Mouse (Mus musculus) CD4-positive naive resting alpha-beta T cell, adult 57 days (primary cell): Measurements from ENCODE around the gene Agbl4. TPM values are rescaled to one million over a fixed set of nuclear protein-coding genes. Genes with fewer than 3 reads are reported as not detected.

Experiments used
- total RNA-seq: library from RNA; stranded (reverse); gene quantifications from one replicate; pipeline ENCODE4 v1.2.4, GENCODE M21; 2023

Agbl4 gene
- total RNA-seq: not detected

DNA sequence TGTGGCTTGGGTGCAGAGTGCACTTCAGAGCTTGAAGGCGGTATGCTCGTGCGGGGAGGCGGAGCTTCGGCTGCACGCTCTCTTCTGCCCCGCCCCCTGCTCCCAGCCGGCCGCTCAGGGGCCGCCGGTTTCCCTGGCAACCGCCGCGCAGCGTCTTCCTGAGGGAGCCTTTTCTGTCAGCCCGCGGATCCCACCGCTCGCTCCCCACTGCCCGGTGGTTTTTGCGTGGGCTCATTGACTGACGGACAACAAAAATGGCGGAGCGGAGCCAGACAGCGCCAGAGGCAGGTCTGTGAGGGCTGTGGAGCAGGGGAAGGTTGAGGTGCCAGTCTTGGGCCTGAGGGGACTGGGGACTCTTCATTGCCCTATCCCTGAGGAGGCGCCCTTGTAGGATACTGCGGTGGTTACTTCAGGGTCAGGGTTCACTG lies at the start of gene Agbl4:
Agbl4 (plus strand) TSS at position 44 of the 428 bp plus-strand sequence.

GRCm38 (mm10) chr4:110351178-110352000 lies 46.1 kb upstream of the Agbl4 start, which contains the start of gene Elavl4:
TSS of gene Elavl4 (minus strand) at chr4:110351909.

DNA sequence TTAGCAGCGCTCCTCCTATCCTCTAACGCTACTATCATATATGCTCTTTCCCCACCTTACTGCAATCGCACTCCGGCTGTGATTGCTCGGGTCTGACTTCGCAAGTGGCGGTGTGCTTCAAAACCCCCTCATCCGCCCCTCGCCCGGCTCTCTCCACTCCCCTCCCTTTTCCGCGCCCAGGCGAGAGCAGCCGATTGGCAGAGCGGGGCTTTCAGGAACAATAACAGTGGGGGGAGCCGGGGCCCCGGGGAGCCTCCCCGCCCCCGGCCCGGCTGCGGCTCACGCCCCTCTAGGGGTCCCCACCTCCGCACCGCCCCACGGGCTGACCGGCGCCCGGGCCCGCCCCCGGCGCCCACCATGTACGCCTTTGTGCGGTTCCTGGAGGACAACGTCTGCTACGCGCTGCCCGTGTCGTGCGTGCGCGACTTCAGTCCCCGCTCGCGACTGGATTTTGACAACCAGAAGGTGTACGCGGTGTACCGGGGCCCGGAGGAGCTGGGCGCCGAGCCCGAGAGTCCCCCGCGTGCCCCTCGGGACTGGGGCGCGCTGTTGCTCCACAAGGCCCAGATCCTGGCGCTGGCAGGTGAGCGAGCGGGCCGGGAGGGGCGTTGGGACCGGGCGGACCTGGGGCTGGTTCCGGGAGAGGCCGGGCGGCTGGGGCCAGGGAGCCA lies 1017.5 kb downstream of the Agbl4 start, which contains the start of gene Bend5:
Bend5 (plus strand) TSS at position 189 of the 671 bp plus-strand sequence.

Other genes with a start within 250 kb of the Agbl4 start
- 0.24 TPM for gene Elavl4, start 45.8 kb upstream of the Agbl4 start, total RNA-seq